Mouse (Mus musculus) lung, postnatal 0 days (tissue): ENCODE measurements around the gene Asb2.

Source experiments
- CTCF ChIP-seq: IDR thresholded peaks from 2 replicates; pipeline ENCODE4 v1.5.1; 2016; ENCODE audit warnings: antibody characterized with exemption, mild to moderate bottlenecking
- EP300 ChIP-seq: IDR thresholded peaks from 2 replicates; pipeline ENCODE4 v1.6.1; 2016; ENCODE audit warnings: antibody characterized with exemption, mild to moderate bottlenecking, control low read depth

DNA sequence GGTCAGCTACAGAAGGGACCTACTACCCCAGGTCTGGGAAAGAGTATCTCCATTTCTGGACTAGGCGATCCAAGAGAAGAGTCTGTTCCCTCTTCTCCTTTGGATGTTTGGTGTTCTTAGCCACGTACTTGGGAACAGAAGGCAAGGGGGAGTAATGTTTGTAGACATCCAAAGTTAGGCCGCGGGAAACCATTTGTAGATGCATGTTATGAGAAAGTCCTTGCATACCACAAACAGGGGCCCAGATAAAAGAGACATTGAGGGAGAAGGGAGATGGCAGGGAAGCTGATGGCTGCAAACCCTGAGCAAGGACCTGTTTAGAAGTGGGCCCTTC is 581 bp upstream of the Asb2 start:
- TF ChIP-seq CTCF (no peak), EP300 (no peak)
